Mouse (Mus musculus): Measurements from ENCODE around the gene Vps13c.
A peak's percentile ranks its signal among the peaks of the same experiment; 100 is the strongest.

The Vps13c gene

GRCm38 (mm10) chr9:67832046-67832605, 8.1 kb upstream of the Vps13c start, which contains the start of gene C2cd4a:
Gene C2cd4a, minus strand, starts transcription at chr9:67832330.
- DNase-seq: peak; percentile 26

- no peak for DNase-seq
These were observed 5.7 kb upstream of the Vps13c start for GRCm38 (mm10) chr9:67834535-67834934.

- DNase-seq: peak; percentile 74
These were observed 2.9 kb upstream of the Vps13c start for GRCm38 (mm10) chr9:67837311-67837710.

GRCm38 (mm10) chr9:67842797-67843196, 2.6 kb downstream of the Vps13c start:
- peak; percentile 53 for DNase-seq

- no peak for DNase-seq
These were observed 4.8 kb downstream of the Vps13c start for GRCm38 (mm10) chr9:67845012-67845411.

GRCm38 (mm10) chr9:67845648-67846047, 5.5 kb downstream of the Vps13c start:
- no peak for DNase-seq

GRCm38 (mm10) chr9:67846089-67846488, 5.9 kb downstream of the Vps13c start:
- no peak for DNase-seq

DNA sequence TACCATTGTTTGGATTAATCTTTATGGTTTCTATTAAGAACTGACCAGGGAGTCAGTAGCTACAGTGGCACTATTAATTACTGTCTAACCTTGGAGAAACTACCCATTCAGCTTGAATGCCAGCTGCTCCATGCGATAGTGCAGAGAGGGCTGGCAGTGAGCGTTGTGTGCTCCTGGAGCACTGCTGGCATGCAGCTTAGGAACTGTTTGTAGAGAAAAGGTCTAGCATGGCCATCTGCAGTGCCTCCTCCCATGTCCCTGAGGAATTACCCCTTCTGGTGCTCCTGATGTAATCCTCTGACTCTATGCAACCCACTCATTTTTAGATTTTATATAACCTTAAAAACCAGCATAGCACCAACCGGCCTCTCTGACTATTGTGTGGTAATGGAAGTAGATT, 7.4 kb downstream of the Vps13c start:
- DNase-seq: no peak

DNA sequence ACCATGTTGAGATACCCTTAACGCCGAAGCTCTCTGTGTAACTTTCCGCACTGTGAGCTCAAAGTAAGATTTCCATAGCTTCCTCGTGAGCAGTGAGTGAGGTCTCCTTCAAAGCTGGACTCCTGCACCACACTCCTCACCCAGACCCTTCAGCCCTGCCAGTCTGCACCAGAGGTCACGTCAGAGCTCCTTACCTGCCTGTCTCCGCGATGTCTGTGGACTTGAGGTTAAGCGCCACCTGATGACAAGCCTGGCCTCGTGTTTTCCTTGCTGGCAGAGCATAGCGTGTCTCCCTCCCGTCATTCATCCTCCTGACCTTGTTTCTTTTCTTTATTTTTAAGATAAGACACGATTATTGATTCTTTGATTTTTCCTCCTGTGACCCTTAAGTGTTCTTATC, 9.2 kb downstream of the Vps13c start:
- no peak for DNase-seq

DNA sequence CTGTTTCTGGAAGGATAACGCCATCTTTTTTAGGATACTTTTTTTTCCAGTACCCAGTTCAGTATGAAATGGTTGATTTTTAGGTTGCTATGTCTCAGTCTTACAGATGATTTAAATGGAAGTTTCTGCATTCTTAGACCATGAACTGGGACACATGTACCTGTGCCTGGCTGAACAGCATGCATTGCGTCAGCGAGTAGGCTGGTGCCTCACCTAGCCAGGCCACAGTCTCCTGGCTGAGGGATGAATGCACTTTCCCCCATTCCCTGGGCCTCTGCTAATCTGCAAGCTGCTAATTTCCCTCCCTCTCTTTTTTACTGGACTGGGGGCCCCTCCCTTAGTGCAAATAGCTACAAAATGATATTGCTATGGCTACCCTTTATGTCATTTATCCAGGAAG, 9.7 kb downstream of the Vps13c start:
- DNase-seq: no peak

DNA sequence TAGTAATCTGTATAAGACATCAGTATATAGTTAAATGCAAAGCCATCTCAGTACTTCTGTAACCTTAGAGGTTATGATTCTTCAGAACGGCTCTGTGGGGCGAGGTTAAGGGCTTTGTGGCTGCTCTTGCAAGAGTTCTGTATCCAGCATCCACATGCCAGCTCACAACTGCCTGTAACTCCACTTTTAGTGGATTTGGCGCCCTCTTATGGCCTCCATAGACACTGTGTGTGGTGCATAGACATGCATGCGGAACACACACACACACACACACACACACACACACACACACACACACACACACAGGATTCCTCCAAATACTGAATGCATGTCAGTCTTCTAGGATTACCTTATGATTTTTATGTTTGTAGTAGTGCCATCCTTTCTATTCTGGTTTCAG, 11.0 kb downstream of the Vps13c start:
- no peak for DNase-seq

DNA sequence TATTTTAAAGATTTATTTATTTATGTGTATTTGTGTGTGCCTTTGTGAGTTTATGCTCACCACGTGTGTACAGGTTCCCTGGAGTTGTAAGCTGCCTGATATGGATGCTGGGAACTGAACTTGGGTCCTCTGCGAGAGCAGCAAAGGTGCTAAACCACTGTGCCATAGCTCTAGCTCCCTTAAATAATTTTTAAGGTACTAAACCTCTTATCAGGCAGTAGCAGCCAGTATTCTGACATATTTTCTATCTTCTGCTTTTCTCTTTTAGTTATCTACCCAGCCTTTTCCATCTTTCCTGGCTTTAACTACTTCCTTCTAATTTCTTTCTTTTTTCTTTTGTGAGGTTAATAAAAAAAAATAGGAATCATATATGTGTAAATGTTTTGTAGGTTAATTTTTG, 20.1 kb downstream of the Vps13c start:
- DNase-seq: no peak

DNA sequence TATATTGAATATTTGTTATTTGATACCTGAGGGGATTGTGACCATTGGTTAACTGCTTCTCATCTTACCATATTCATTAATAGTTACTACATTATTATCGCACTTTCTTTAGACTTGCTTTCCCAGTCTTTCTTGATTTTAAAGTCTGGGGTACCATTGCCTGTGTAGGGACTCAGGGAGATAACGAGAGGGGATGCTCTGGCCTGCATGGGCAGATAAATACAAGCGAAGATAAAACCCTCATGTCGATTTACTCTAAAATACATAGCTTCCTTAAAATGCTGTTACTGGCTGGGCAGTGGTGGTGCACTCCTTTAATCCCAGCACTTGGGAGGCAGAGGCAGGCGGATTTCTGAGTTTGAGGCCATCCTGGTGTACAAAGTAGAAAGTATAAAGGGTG, 23.1 kb downstream of the Vps13c start:
- DNase-seq: no peak

DNA sequence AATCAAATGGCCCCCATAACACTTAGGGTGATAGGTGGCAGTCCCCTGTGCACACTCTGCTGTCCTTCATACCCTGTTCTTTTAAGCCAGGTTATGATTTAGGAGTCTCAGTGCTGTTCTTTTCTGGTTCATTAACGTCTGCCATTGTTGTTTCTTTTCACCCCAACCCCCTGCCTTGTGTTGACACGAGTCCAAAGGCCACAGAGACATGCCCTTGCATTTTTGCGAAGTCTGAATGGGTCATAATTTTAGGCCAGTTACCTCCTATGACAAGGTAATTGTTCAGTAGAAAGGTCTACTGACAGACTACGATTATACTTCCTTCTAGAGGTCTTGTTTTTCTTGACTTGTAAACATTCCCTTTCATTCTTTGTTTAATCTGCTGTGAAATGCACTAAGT, 23.8 kb downstream of the Vps13c start:
- peak; percentile 22 for DNase-seq

DNA sequence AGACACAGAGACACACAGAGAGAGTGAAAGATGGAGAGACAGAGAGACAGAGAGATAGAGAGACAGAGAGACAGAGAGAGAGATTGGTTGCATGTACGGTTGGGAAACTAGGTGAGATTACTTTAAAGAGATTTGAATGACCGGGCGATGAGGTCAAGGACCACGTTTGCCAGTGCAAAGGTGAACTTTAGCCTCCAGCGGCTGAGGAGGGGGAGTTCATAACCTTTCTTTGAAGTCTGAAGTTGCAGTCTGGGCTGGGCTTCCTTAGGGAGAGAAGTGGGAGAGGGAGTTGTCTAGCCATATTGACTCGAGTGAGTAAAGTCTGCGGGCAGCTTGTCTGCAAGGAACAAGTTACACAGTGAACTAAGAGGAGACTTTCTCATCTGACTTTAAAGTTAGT, 25.2 kb downstream of the Vps13c start:
- peak; percentile 33 for DNase-seq

DNA sequence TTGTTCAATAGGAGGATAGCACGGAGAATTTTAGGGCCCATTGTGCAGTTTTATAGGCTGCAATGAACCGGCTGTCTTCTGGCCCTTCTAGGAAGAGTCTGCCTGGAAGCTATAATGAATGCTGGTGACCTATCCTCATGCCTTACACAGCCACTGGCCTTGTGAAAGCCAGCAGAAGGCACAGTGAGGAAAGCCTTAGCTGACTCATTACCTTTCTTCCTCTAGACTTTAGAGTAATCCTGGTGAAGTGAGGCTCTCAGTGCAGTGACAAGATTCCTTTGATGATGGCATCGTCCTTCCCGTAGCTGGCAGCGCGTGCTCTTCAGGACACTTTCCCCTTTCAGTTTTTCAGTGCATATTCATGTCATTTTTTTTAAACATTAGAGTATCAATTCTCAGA, 27.2 kb downstream of the Vps13c start:
- DNase-seq: no peak

DNA sequence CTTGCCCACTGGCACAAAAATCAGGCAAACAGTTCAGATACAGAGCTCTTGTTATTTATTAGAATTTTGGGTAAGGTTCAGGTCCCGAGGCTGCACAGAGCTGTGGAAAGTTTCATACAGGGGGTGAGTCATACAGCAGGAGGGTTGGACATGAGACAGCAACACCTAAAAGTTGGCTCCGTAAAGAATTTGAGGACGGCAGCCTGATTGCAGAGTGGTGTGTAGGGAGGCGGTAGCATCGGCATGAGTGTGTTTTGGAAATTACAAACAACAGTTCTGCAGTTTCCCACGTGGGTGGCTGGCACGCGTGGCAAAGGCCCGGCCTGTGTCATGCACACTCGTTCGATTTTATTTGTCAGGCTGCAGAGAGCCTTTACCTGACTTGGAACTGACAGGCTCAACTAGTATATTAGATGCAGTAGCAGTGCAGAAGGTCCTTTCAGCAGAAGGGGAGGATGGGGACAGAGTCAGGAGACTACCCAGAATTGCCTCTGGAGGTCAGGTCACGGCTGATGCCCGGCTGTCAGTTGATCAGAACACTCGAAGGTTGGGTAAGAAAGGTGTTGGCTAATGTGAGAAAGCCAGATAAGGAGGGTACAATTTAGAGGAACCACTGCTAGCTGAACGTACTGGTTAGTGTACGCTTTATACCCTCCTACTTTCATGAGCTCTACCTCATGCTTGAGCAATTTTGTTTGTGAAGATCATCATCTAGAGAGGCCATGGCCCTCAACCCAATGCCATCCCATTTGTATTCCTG, 29.7 kb downstream of the Vps13c start:
- no peak for DNase-seq

DNA sequence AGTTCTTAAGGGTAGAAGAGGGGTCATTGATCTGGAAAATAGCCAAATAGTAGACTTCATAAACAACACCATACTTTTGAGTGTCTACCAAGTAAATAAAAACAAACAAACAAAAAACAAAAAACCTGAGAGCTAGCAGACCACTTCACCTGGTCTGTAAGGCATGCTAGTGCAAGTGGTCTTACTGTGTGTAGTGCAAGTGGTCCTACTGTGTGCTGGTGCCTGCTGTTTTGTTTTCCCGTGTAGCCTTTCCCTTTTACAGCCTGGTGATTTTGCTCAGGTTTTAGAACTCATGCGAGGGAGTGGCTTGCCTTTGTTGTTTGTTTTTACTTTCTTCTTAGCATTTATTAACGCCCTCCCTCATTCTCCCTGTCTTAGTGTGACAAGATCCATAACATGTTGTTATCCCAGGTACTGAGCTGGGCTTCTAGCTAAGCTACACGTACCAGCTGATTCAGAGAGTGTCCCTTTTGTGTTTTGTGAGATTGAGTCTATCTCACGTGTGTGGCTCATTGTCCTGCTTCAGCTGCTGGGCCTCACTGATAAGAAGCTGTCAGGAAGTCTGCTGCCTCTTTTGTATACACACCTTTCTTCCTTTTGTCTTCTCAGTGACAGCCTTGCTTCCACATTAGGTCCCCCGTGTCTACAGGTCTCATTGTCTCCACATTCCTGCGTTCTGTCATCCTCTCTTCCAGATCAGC, 34.5 kb downstream of the Vps13c start:
- DNase-seq: no peak

- DNase-seq: peak; percentile 58
These were observed 35.1 kb downstream of the Vps13c start for GRCm38 (mm10) chr9:67875337-67875736.

- no peak for DNase-seq
These were observed 37.0 kb downstream of the Vps13c start for GRCm38 (mm10) chr9:67877081-67877718.

GRCm38 (mm10) chr9:67878197-67878769, 38.1 kb downstream of the Vps13c start:
- no peak for DNase-seq

DNA sequence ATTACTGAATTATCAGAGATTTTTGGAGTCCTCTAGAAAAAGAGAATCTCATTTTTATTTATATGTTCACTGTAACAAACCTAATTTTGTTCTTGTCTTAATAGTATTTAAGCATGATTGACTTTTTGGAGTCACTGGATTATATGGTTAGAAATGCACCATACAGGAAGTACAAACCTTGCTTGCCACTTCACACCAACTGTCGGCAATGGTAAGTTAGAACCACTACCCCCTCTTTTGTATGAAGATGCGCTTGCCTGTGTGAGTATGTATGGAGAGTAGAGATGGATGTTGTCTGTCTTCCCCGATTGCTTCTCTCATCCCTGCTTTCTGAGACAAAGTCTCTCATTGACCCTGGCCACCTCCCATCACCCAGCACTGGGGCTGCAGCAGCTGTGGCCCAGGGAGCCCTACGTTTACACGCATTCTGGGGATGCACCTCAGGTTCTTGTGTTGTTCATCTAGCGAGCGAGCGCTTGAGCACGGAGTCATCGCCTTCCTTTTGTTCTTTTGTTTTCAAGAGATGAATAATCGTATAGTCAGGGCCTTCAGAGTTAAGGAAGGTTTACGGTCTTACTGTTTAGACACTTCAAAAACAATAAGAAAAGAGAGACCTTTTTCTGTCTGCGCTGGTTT, 43.3 kb downstream of the Vps13c start:
- no peak for DNase-seq

- DNase-seq: no peak
These were observed 43.9 kb downstream of the Vps13c start for GRCm38 (mm10) chr9:67884095-67884494.
